Mouse (Mus musculus): Measurements from ENCODE around the gene Dbndd2. TPM values are rescaled to one million over a fixed set of nuclear protein-coding genes. Genes with fewer than 3 reads are reported as not detected.
A peak's percentile ranks its signal among the peaks of the same experiment; 100 is the strongest.

Gene Dbndd2
- polyA plus RNA-seq, 1 experiment from 2014 or later, result 10.4 TPM

DNA sequence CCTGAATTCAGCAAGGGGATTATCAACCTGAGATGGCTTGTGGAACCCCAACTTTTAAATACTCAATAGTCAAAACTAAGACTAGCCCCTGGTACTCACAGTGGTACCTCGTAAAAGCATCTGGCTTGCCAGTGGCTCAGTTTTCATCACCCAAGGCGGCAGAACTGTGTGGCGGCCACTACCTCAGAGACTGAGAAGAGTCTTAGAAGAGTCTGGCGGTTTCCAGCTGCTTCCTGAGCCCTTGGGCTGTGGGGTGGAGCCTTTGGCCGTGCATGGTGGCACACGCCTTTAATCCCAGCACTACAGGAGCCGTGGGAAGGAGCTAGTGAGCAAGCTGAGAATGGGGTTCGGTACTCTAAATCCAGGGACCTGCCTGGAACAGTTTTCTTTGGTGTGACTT is 36.4 kb downstream of the Dbndd2 start:
- 33% methylated on average over 8 of the region's 8 CpGs for WGBS
- Histone ChIP-seq H3K4me2 (peak overlapping the region; percentile 17; the same call in 1 of the 2 replicates), H3K27ac (peak overlapping the region; percentile 21; the same call in 1 of the 2 replicates), H3K9ac (no peak overlapping the region), H3K4me3 (replicated peaks) (no peak overlapping the region), H3K27me3 (replicated peaks) (no peaks in the 10 kb centered on the region), H3K4me1 (peaks cover 8% of the 10 kb centered on the region; the same call in 1 of the 2 replicates), H3K9me3 (no peaks in the 10 kb centered on the region), H3K36me3 (no peaks in the 10 kb centered on the region)
- no peak for ATAC-seq (ENCODE audit: insufficient read depth, low FRiP score, low read depth)

DNA sequence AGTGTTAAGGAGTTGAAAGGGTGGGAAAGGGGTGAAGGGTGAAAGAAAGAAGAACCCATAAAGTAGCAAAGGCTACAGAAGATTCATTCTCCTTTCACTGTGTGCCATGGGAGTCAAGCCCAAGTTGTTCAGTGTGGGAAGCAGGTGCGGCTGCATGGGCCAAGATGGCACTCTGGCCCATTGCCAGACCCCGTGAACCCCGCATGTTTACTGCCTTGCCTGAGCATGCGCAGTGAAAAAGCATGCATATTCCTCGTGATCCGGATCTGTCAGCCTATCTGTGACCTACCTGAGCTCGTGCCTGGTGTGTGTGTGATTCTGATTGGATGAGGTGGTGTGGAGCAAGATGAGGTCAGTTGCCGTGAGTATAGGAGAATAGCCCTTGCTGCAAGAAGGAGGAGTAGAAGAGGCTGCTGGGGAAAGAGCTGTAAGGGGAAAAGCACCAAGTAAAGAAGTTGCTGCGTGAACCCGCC is 37.4 kb downstream of the Dbndd2 start:
- 76% methylated on average over 10 of the region's 10 CpGs for WGBS
- no peak for ATAC-seq (ENCODE audit: insufficient read depth, low FRiP score, low read depth)
- Histone ChIP-seq H3K9me3 (no peaks in the 10 kb centered on the region), H3K4me1 (peaks cover 8% of the 10 kb centered on the region; the same call in 1 of the 2 replicates), H3K9ac (no peak overlapping the region), H3K4me3 (replicated peaks) (no peak overlapping the region), H3K27me3 (replicated peaks) (no peaks in the 10 kb centered on the region), H3K4me2 (no peak overlapping the region), H3K27ac (no peak overlapping the region), H3K36me3 (no peaks in the 10 kb centered on the region)

DNA sequence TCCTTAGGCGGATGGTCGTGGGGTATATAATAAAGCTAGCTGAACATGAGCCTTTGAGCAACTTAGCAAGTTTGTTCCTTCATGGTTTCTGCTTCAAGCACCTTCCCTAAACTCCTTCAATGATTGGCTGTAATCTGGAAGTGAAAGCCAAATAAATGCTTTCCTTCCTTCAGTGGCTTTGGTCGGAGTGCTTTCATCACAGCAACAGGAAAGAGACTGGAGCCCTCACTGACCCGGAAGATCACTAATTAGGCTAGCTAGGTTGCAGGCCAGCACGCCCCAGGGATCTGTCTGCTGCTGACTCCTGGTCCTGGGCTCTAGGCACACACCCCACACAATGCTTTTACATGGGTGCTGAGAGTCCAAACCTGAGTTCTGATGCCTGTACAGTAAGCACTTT is 42.7 kb downstream of the Dbndd2 start:
- Histone ChIP-seq H3K4me2 (no peak overlapping the region), H3K27me3 (replicated peaks) (no peaks in the 10 kb centered on the region), H3K9ac (no peak overlapping the region), H3K4me3 (replicated peaks) (no peak overlapping the region), H3K27ac (no peak overlapping the region), H3K4me1 (no peaks in the 10 kb centered on the region), H3K36me3 (no peaks in the 10 kb centered on the region), H3K9me3 (no peaks in the 10 kb centered on the region)
- 66% methylated on average over 5 of the region's 5 CpGs for WGBS
- ATAC-seq (ENCODE audit: insufficient read depth, low FRiP score, low read depth), result no peak

DNA sequence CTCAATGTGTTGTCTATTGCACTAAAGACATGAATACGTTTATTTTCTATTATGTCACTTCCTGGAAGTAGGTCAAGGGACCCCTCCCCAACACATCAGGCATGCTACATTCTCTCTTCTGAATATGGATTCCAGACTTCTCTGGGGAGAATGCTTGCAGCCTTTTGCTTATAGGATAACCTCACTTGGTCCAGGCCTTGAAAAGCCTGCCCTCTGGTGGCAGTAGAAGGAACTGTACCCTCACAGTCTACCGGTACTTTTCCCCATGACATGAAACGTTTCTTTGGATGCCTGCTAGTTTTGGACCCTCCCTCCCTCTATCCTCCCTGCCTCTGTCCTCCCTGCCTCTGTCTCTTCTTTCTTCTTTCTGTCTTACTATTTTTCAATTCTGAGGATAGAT is 45.3 kb downstream of the Dbndd2 start:
- no peaks in the 10 kb centered on the region for H3K4me1 ChIP-seq
- no peak overlapping the region for H3K4me3 ChIP-seq (replicated peaks)
- no peaks in the 10 kb centered on the region for H3K27me3 ChIP-seq (replicated peaks)
- WGBS, result 6% methylated on average over 3 of the region's 3 CpGs
- H3K9ac ChIP-seq, result no peak overlapping the region
- H3K27ac ChIP-seq, result no peak overlapping the region
- no peak; the same call in 1 of the 2 replicates for ATAC-seq (ENCODE audit: insufficient read depth, low FRiP score, low read depth)
- H3K36me3 ChIP-seq, result no peaks in the 10 kb centered on the region
- H3K4me2 ChIP-seq, result no peak overlapping the region
- no peaks in the 10 kb centered on the region for H3K9me3 ChIP-seq

DNA sequence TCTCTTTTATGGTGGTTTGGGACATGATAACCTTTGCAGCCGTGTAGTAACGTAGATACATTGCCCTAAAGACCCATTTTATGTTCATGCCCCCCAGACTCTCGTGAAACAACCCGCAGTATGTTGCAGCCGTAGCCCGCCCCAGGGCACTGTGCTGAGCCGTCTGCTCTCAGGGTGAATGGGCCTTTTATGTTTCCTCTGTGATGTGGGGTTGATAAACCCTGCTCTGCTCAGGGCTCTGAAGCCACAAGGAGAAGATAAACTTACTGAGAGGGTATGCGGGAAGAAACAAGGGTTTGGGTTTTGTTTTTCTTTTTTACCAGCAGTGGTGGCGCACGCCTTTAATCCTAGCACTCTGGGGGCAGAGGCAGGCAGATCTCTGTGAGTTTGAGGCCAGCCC is 48.4 kb downstream of the Dbndd2 start:
- Histone ChIP-seq H3K36me3 (no peaks in the 10 kb centered on the region), H3K4me1 (no peaks in the 10 kb centered on the region), H3K27me3 (replicated peaks) (no peaks in the 10 kb centered on the region), H3K4me3 (replicated peaks) (no peak overlapping the region), H3K9me3 (no peaks in the 10 kb centered on the region), H3K27ac (no peak overlapping the region), H3K4me2 (no peak overlapping the region), H3K9ac (no peak overlapping the region)
- ATAC-seq (ENCODE audit: insufficient read depth, low FRiP score, low read depth), result no peak
- WGBS, result 78% methylated on average over 10 of the region's 10 CpGs

DNA sequence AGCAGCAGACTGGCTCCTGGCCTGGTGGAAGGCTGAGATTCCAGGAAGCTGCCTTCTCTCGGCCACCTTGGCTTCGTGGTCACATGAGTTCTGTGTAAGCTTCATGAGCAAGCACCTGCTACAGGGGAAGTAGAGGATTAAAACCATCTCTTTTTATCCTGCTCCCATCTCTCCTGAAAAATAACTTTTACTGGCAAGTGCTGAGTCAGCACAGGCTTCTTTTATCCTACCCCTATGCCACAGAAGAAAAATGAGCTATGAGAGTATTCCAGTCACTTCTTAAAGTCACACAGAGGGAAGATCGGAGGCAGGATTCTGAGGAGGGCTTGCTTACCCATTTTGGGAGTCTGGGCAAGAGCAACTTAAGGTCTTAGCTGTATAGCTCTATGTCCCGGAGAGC is 51.1 kb downstream of the Dbndd2 start:
- Histone ChIP-seq H3K36me3 (no peaks in the 10 kb centered on the region), H3K27ac (no peak overlapping the region), H3K27me3 (replicated peaks) (no peaks in the 10 kb centered on the region), H3K9me3 (no peaks in the 10 kb centered on the region), H3K4me2 (no peak overlapping the region), H3K4me1 (peaks cover 14% of the 10 kb centered on the region), H3K9ac (no peak overlapping the region), H3K4me3 (replicated peaks) (no peak overlapping the region)
- 67% methylated on average over 4 of the region's 4 CpGs for WGBS
- ATAC-seq (ENCODE audit: insufficient read depth, low FRiP score, low read depth), result no peak

GRCm38 (mm10) chr2:164540652-164541427 is 54.9 kb downstream of the Dbndd2 start:
- WGBS, result 27% methylated on average over 8 of the region's 8 CpGs
- Histone ChIP-seq H3K27ac (peak overlapping the region; percentile 86), H3K9me3 (no peaks in the 10 kb centered on the region), H3K4me3 (replicated peaks) (no peak overlapping the region), H3K4me2 (peak overlapping the region; percentile 8; the same call in 1 of the 2 replicates), H3K27me3 (replicated peaks) (no peaks in the 10 kb centered on the region), H3K36me3 (no peaks in the 10 kb centered on the region), H3K4me1 (peaks cover 26% of the 10 kb centered on the region), H3K9ac (no peak overlapping the region)
- ATAC-seq (ENCODE audit: insufficient read depth, low FRiP score, low read depth), result peak; percentile 37; the same call in 1 of the 2 replicates

- Histone ChIP-seq H3K27me3 (replicated peaks) (no peaks in the 10 kb centered on the region), H3K9me3 (no peaks in the 10 kb centered on the region), H3K27ac (peak overlapping the region; percentile 86; the same call in 1 of the 2 replicates), H3K4me3 (replicated peaks) (no peak overlapping the region), H3K9ac (no peak overlapping the region), H3K4me2 (no peak overlapping the region), H3K4me1 (peaks cover 26% of the 10 kb centered on the region), H3K36me3 (no peaks in the 10 kb centered on the region)
- no peak for ATAC-seq (ENCODE audit: insufficient read depth, low FRiP score, low read depth)
- 49% methylated on average over 5 of the region's 5 CpGs for WGBS
Observed at GRCm38 (mm10) chr2:164542132-164542531, 56.2 kb downstream of the Dbndd2 start.

DNA sequence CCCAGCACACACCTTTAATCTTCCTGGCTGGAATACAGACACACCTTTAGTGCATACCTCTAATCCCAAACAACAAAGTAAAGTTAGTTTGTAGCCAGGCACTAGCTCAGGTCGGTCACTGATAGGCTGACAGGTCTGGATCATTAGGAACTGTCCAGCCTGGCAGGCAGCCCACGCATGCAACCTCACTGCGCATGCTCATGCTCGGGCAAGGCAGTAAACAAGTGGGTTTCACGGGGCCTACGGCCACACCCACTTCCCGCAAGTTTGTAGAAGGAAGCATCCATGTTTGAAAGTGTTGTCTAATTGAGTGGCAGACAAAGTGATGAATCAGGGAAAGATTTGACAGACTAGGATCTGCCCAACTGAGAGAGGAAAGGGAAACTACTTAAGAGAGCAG is 56.7 kb downstream of the Dbndd2 start:
- no peaks in the 10 kb centered on the region for H3K27me3 ChIP-seq (replicated peaks)
- no peaks in the 10 kb centered on the region for H3K9me3 ChIP-seq
- H3K36me3 ChIP-seq, result no peaks in the 10 kb centered on the region
- H3K4me1 ChIP-seq, result peaks cover 26% of the 10 kb centered on the region
- H3K4me2 ChIP-seq, result no peak overlapping the region
- H3K9ac ChIP-seq, result no peak overlapping the region
- no peak overlapping the region for H3K4me3 ChIP-seq (replicated peaks)
- H3K27ac ChIP-seq, result 0 out of 2 replicates have a peak overlapping the region, but pooled peaks have one; percentile 31
- 75% methylated on average over 7 of the region's 7 CpGs for WGBS
- no peak for ATAC-seq (ENCODE audit: insufficient read depth, low FRiP score, low read depth)

Other genes with a start within 250 kb of the Dbndd2 start
- not detected in 2 replicates for gene Svs2, start 247.6 kb upstream of the Dbndd2 start, polyA plus RNA-seq (2015; fragmentation: Nextera tagmentation; extraction: Ambion mirVana)
- gene Svs3b, start 229.5 kb upstream of the Dbndd2 start, polyA plus RNA-seq (2015; fragmentation: Nextera tagmentation; extraction: Ambion mirVana), result not detected in 2 replicates
- not detected in 2 replicates for gene Svs4, start 207.6 kb upstream of the Dbndd2 start, polyA plus RNA-seq (2015; fragmentation: Nextera tagmentation; extraction: Ambion mirVana)
- not detected in 2 replicates for gene Svs3a, start 196.8 kb upstream of the Dbndd2 start, polyA plus RNA-seq (2015; fragmentation: Nextera tagmentation; extraction: Ambion mirVana)
- not detected in 2 replicates for gene Svs6, start 169.4 kb upstream of the Dbndd2 start, polyA plus RNA-seq (2015; fragmentation: Nextera tagmentation; extraction: Ambion mirVana)
- gene Svs5, start 153.4 kb upstream of the Dbndd2 start, polyA plus RNA-seq (2015; fragmentation: Nextera tagmentation; extraction: Ambion mirVana), result not detected in 2 replicates
- 5.2 and 12.0 TPM in 2 replicates for gene Slpi, start 97.0 kb upstream of the Dbndd2 start, polyA plus RNA-seq (2015; fragmentation: Nextera tagmentation; extraction: Ambion mirVana)
- 49.2 and 72.3 TPM in 2 replicates for gene Rbpjl, start 83.0 kb upstream of the Dbndd2 start, polyA plus RNA-seq (2015; fragmentation: Nextera tagmentation; extraction: Ambion mirVana)
- 12.4 and 14.7 TPM in 2 replicates for gene Matn4, start 80.9 kb upstream of the Dbndd2 start, polyA plus RNA-seq (2015; fragmentation: Nextera tagmentation; extraction: Ambion mirVana)
- 132 and 135 TPM in 2 replicates for gene Sdc4, start 42.2 kb upstream of the Dbndd2 start, polyA plus RNA-seq (2015; fragmentation: Nextera tagmentation; extraction: Ambion mirVana)
- 60.6 and 61.8 TPM in 2 replicates for gene Sys1, start 29.1 kb upstream of the Dbndd2 start, polyA plus RNA-seq (2015; fragmentation: Nextera tagmentation; extraction: Ambion mirVana)
- gene Gm20458, start 25.1 kb upstream of the Dbndd2 start, polyA plus RNA-seq (2015; fragmentation: Nextera tagmentation; extraction: Ambion mirVana), result 17.9 and 18.1 TPM in 2 replicates
- 0.14 TPM in 1 of 2 replicates, not detected in the other for gene Trp53tg5, start 12.4 kb upstream of the Dbndd2 start, polyA plus RNA-seq (2015; fragmentation: Nextera tagmentation; extraction: Ambion mirVana)
- gene Pigt, start 11.4 kb downstream of the Dbndd2 start, polyA plus RNA-seq (2015; fragmentation: Nextera tagmentation; extraction: Ambion mirVana), result 67.0 and 67.5 TPM in 2 replicates
- gene Wfdc2, start 76.3 kb downstream of the Dbndd2 start, polyA plus RNA-seq (2015; fragmentation: Nextera tagmentation; extraction: Ambion mirVana), result 162 and 175 TPM in 2 replicates
- not detected in 2 replicates for gene Spint3, start 87.4 kb downstream of the Dbndd2 start, polyA plus RNA-seq (2015; fragmentation: Nextera tagmentation; extraction: Ambion mirVana)
- gene Wfdc6a, start 99.3 kb downstream of the Dbndd2 start, polyA plus RNA-seq (2015; fragmentation: Nextera tagmentation; extraction: Ambion mirVana), result 1.0 and 1.5 TPM in 2 replicates
- gene Eppin, start 107.5 kb downstream of the Dbndd2 start, polyA plus RNA-seq (2015; fragmentation: Nextera tagmentation; extraction: Ambion mirVana), result not detected in 2 replicates
- not detected in 2 replicates for gene Wfdc6b, start 127.4 kb downstream of the Dbndd2 start, polyA plus RNA-seq (2015; fragmentation: Nextera tagmentation; extraction: Ambion mirVana)
- not detected in 2 replicates for gene Wfdc8, start 127.5 kb downstream of the Dbndd2 start, polyA plus RNA-seq (2015; fragmentation: Nextera tagmentation; extraction: Ambion mirVana)
- gene Wfdc16, start 152.7 kb downstream of the Dbndd2 start, polyA plus RNA-seq (2015; fragmentation: Nextera tagmentation; extraction: Ambion mirVana), result not detected in 2 replicates
- gene Wfdc10, start 169.9 kb downstream of the Dbndd2 start, polyA plus RNA-seq (2015; fragmentation: Nextera tagmentation; extraction: Ambion mirVana), result 0.44 and 0.99 TPM in 2 replicates
- not detected in 2 replicates for gene Wfdc9, start 170.5 kb downstream of the Dbndd2 start, polyA plus RNA-seq (2015; fragmentation: Nextera tagmentation; extraction: Ambion mirVana)
- not detected in 2 replicates for gene Wfdc11, start 188.0 kb downstream of the Dbndd2 start, polyA plus RNA-seq (2015; fragmentation: Nextera tagmentation; extraction: Ambion mirVana)
- 1.9 and 3.7 TPM in 2 replicates for gene Wfdc13, start 199.0 kb downstream of the Dbndd2 start, polyA plus RNA-seq (2015; fragmentation: Nextera tagmentation; extraction: Ambion mirVana)
- gene Spint4, start 212.4 kb downstream of the Dbndd2 start, polyA plus RNA-seq (2015; fragmentation: Nextera tagmentation; extraction: Ambion mirVana), result not detected in 2 replicates
- gene Spint5, start 229.2 kb downstream of the Dbndd2 start, polyA plus RNA-seq (2015; fragmentation: Nextera tagmentation; extraction: Ambion mirVana), result not detected in 2 replicates

Data from stomach, embryonic 15.5 days (tissue).